Mouse (Mus musculus) myocyte (in vitro differentiated cells): ENCODE results near the gene Kif19a.

Experiments used
- CEBPB ChIP-seq: IDR thresholded peaks from 2 replicates; pipeline ENCODE4 v1.6.1; 2011; ENCODE audit warnings: mild to moderate bottlenecking, moderate library complexity; ENCODE audit not compliant: poor library complexity, insufficient read depth, severe bottlenecking
- E2F4 ChIP-seq: IDR thresholded peaks from one replicate; pipeline ENCODE4 v1.6.1; 2011; ENCODE audit warnings: mild to moderate bottlenecking, control low read depth, moderate library complexity; ENCODE audit not compliant: insufficient read depth
- MAX ChIP-seq: IDR thresholded peaks from one replicate; pipeline ENCODE4 v1.6.1; 2011; ENCODE audit warnings: low read depth, mild to moderate bottlenecking, control low read depth
- MYOG ChIP-seq, 3 experiments: IDR thresholded peaks; one replicate each; pipeline ENCODE4 v1.6.1; 2011; ENCODE audit warnings: control low read depth in 2 of 3, low read depth in 2 of 3, mild to moderate bottlenecking in 2 of 3; ENCODE audit not compliant: insufficient read length in 2 of 3, control insufficient read depth in 1 of 3, insufficient read depth in 1 of 3
- POLR2A ChIP-seq: IDR thresholded peaks from one replicate; pipeline ENCODE4 v1.6.1; 2011; ENCODE audit warnings: low read depth, mild to moderate bottlenecking, control low read depth, moderate library complexity; ENCODE audit not compliant: insufficient read length
- POLR2AphosphoS2 ChIP-seq: IDR thresholded peaks from one replicate; pipeline ENCODE4 v1.6.1; 2011; ENCODE audit warnings: low read depth, control low read depth; ENCODE audit not compliant: insufficient read length
- REST ChIP-seq: IDR thresholded peaks from one replicate; pipeline ENCODE4 v1.6.1; 2011; ENCODE audit warnings: mild to moderate bottlenecking, control low read depth, moderate library complexity; ENCODE audit not compliant: insufficient read depth, insufficient read length
- SRF ChIP-seq: IDR thresholded peaks from one replicate; pipeline ENCODE4 v1.6.1; 2011; ENCODE audit warnings: low read depth; ENCODE audit not compliant: control insufficient read depth, insufficient read length
- TCF12 ChIP-seq: IDR thresholded peaks from one replicate; pipeline ENCODE4 v1.6.1; 2011; ENCODE audit warnings: mild to moderate bottlenecking, control low read depth; ENCODE audit not compliant: poor library complexity, insufficient read depth, severe bottlenecking
- TCF3 ChIP-seq: IDR thresholded peaks from one replicate; pipeline ENCODE4 v1.6.1; 2011; ENCODE audit warnings: low read depth, control low read depth; ENCODE audit not compliant: insufficient read length
- USF1 ChIP-seq: IDR thresholded peaks from one replicate; pipeline ENCODE4 v1.6.1; 2011; ENCODE audit warnings: low read depth, mild to moderate bottlenecking, control low read depth, moderate library complexity

GRCm38 (mm10) chr11:114816934-114817333 is 51.7 kb downstream of the Kif19a start:
- peak; percentile 75 for TF ChIP-seq POLR2AphosphoS2
- TF ChIP-seq POLR2A: peak; percentile 66
- no peak for TF ChIP-seq TCF3
- no peak for TF ChIP-seq USF1
- TF ChIP-seq MAX: no peak
- no peak for TF ChIP-seq REST
- peak in 1 of 3 experiments; percentile 48 for TF ChIP-seq MYOG (IDR thresholded peaks at IDR 0.05; ENCODE audit: control insufficient read depth in 1 of 3, insufficient read depth in 1 of 3, insufficient read length in 2 of 3, low read depth in 2 of 3)
- no peak for TF ChIP-seq TCF12
- no peak for TF ChIP-seq E2F4
- no peak for TF ChIP-seq SRF
- no peak for TF ChIP-seq CEBPB
